In the genomic region with DNA sequence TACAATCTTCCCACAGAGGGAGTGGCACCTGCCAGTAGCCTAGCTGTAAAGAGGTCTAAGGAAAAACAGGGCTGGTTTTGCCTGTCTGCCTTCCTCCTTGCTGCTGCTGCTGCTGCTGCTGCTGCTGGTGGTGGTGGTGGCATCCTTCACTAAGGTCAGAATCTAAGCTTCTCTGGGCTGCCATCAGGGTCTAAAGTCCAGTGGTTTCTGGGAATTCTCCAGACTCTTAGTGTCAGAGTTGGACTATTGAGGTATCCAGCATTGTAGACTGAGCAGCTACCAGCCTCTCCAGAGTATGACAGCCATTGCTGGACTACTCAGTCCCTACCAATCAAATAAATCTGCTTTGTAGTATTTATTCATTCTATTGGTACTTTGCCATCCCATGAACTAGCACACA, we compare ENCODE assay signal across 17 mouse cellular contexts.
"Had no signal": no experiment of that assay in that cellular context is flagged by ENCODE, and none has a peak within 500 bp of the region (broad histone marks: within the 10 kb centered on the region; RNA-seq: fewer than 3 reads in every experiment).

No protein-coding gene starts in this region.

- H3K4me3 ChIP-seq: lung, embryonic 15.5 days; megakaryocyte, embryonic 14.5 days; midbrain, embryonic 13.5 days; midbrain, embryonic 15.5 days; neural tube, embryonic 12.5 days; stomach, embryonic 15.5 days had no signal

- DNase-seq: lung, adult 2 months; lung, postnatal 14 days; lung, postnatal 36 days; right cerebral cortex, postnatal 14 days; thymus, adult 2 months; thymus, postnatal 25 days; thymus, postnatal 4 days had no signal

- ATAC-seq: lung, postnatal 0 days; midbrain, embryonic 13.5 days; midbrain, embryonic 15.5 days had no signal

- H3K27me3 ChIP-seq: lung, embryonic 15.5 days; megakaryocyte, embryonic 14.5 days; midbrain, embryonic 13.5 days; midbrain, embryonic 15.5 days; neural tube, embryonic 12.5 days; stomach, embryonic 15.5 days had no signal

- H3K9me3 ChIP-seq: lung, embryonic 15.5 days; megakaryocyte, embryonic 14.5 days; midbrain, embryonic 13.5 days; midbrain, embryonic 15.5 days; neural tube, embryonic 12.5 days; stomach, embryonic 15.5 days had no signal

- H3K9ac ChIP-seq: lung, embryonic 15.5 days; midbrain, embryonic 13.5 days; midbrain, embryonic 15.5 days; neural tube, embryonic 12.5 days; stomach, embryonic 15.5 days had no signal

- H3K4me1 ChIP-seq: lung, embryonic 15.5 days; midbrain, embryonic 13.5 days; midbrain, embryonic 15.5 days; neural tube, embryonic 12.5 days; stomach, embryonic 15.5 days had no signal

- H3K36me3 ChIP-seq: stomach, embryonic 15.5 days had no signal

- H3K4me2 ChIP-seq: lung, embryonic 15.5 days; midbrain, embryonic 11.5 days; midbrain, embryonic 13.5 days; midbrain, embryonic 15.5 days; neural tube, embryonic 12.5 days; stomach, embryonic 15.5 days had no signal

- H3K27ac ChIP-seq: lung, embryonic 15.5 days; macrophage; midbrain, embryonic 13.5 days; midbrain, embryonic 15.5 days; neural tube, embryonic 12.5 days; stomach, embryonic 15.5 days; stomach, postnatal 0 days had no signal
